Mouse (Mus musculus): ENCODE measurements around the gene Ankrd2. TPM values are rescaled to one million over a fixed set of nuclear protein-coding genes. Genes with fewer than 3 reads are reported as not detected.

Ankrd2 gene
- polyA plus RNA-seq, 1 experiment from 2014 or later, result not detected

GRCm38 (mm10) chr19:42058426-42058825 lies 22.6 kb downstream of the Ankrd2 start:
- no peaks in the 10 kb centered on the region for H3K36me3 ChIP-seq (ENCODE audit: control insufficient read depth, insufficient read depth, low read length)
- H3K9me3 ChIP-seq (ENCODE audit: control insufficient read depth, low read length), result no peaks in the 10 kb centered on the region
- WGBS, result 54% methylated on average over 7 of the region's 7 CpGs
- no peak overlapping the region for H3K4me2 ChIP-seq (replicated peaks; ENCODE audit: low read depth, low read length)
- H3K9ac ChIP-seq (ENCODE audit: low read depth, low read length), result no peak overlapping the region
- no peaks in the 10 kb centered on the region for H3K27me3 ChIP-seq (ENCODE audit: control insufficient read depth, insufficient read depth, low read length)
- no peak overlapping the region for H3K4me3 ChIP-seq (ENCODE audit: low read length)
- no peak for ATAC-seq (ENCODE audit: low FRiP score, low TSS enrichment)
- H3K27ac ChIP-seq (ENCODE audit: low read depth, low read length), result no peak overlapping the region
- H3K4me1 ChIP-seq (ENCODE audit: control insufficient read depth, insufficient read depth, low read length), result no peaks in the 10 kb centered on the region

GRCm38 (mm10) chr19:42061443-42061842 lies 25.6 kb downstream of the Ankrd2 start:
- H3K9me3 ChIP-seq (ENCODE audit: control insufficient read depth, low read length), result no peaks in the 10 kb centered on the region
- H3K36me3 ChIP-seq (ENCODE audit: control insufficient read depth, insufficient read depth, low read length), result no peaks in the 10 kb centered on the region
- no peaks in the 10 kb centered on the region for H3K4me1 ChIP-seq (ENCODE audit: control insufficient read depth, insufficient read depth, low read length)
- 88% methylated on average over 7 of the region's 7 CpGs for WGBS
- H3K4me3 ChIP-seq (ENCODE audit: low read length), result no peak overlapping the region
- no peaks in the 10 kb centered on the region for H3K27me3 ChIP-seq (ENCODE audit: control insufficient read depth, insufficient read depth, low read length)
- no peak overlapping the region for H3K9ac ChIP-seq (ENCODE audit: low read depth, low read length)
- H3K27ac ChIP-seq (ENCODE audit: low read depth, low read length), result no peak overlapping the region
- H3K4me2 ChIP-seq (replicated peaks; ENCODE audit: low read depth, low read length), result no peak overlapping the region
- ATAC-seq (ENCODE audit: low FRiP score, low TSS enrichment), result no peak

GRCm38 (mm10) chr19:42068441-42069240 lies 32.8 kb downstream of the Ankrd2 start:
- no peaks in the 10 kb centered on the region for H3K4me1 ChIP-seq (ENCODE audit: control insufficient read depth, insufficient read depth, low read length)
- 77% methylated on average over 11 of the region's 11 CpGs for WGBS
- H3K4me2 ChIP-seq (replicated peaks; ENCODE audit: low read depth, low read length), result no peak overlapping the region
- no peak overlapping the region for H3K9ac ChIP-seq (ENCODE audit: low read depth, low read length)
- no peaks in the 10 kb centered on the region for H3K9me3 ChIP-seq (ENCODE audit: control insufficient read depth, low read length)
- H3K36me3 ChIP-seq (ENCODE audit: control insufficient read depth, insufficient read depth, low read length), result no peaks in the 10 kb centered on the region
- H3K27ac ChIP-seq (ENCODE audit: low read depth, low read length), result no peak overlapping the region
- H3K4me3 ChIP-seq (ENCODE audit: low read length), result no peak overlapping the region
- H3K27me3 ChIP-seq (ENCODE audit: control insufficient read depth, insufficient read depth, low read length), result no peaks in the 10 kb centered on the region
- ATAC-seq (ENCODE audit: low FRiP score, low TSS enrichment), result no peak

GRCm38 (mm10) chr19:42069241-42069525 lies 33.4 kb downstream of the Ankrd2 start:
- no peak overlapping the region for H3K4me2 ChIP-seq (replicated peaks; ENCODE audit: low read depth, low read length)
- H3K9ac ChIP-seq (ENCODE audit: low read depth, low read length), result no peak overlapping the region
- H3K27ac ChIP-seq (ENCODE audit: low read depth, low read length), result no peak overlapping the region
- 64% methylated on average over 6 of the region's 6 CpGs for WGBS
- no peaks in the 10 kb centered on the region for H3K27me3 ChIP-seq (ENCODE audit: control insufficient read depth, insufficient read depth, low read length)
- ATAC-seq (ENCODE audit: low FRiP score, low TSS enrichment), result no peak
- H3K9me3 ChIP-seq (ENCODE audit: control insufficient read depth, low read length), result no peaks in the 10 kb centered on the region
- no peaks in the 10 kb centered on the region for H3K36me3 ChIP-seq (ENCODE audit: control insufficient read depth, insufficient read depth, low read length)
- H3K4me3 ChIP-seq (ENCODE audit: low read length), result no peak overlapping the region
- H3K4me1 ChIP-seq (ENCODE audit: control insufficient read depth, insufficient read depth, low read length), result no peaks in the 10 kb centered on the region

GRCm38 (mm10) chr19:42071221-42071620 lies 35.4 kb downstream of the Ankrd2 start:
- no peak overlapping the region for H3K27ac ChIP-seq (ENCODE audit: low read depth, low read length)
- WGBS, result 79% methylated on average over 7 of the region's 7 CpGs

GRCm38 (mm10) chr19:42071886-42072608 lies 36.2 kb downstream of the Ankrd2 start:
- Histone ChIP-seq H3K4me1 (ENCODE audit: control insufficient read depth, insufficient read depth, low read length) (no peaks in the 10 kb centered on the region), H3K4me3 (ENCODE audit: low read length) (no peak overlapping the region), H3K4me2 (replicated peaks; ENCODE audit: low read depth, low read length) (no peak overlapping the region), H3K36me3 (ENCODE audit: control insufficient read depth, insufficient read depth, low read length) (peaks cover 13% of the 10 kb centered on the region), H3K27me3 (ENCODE audit: control insufficient read depth, insufficient read depth, low read length) (no peaks in the 10 kb centered on the region), H3K9me3 (ENCODE audit: control insufficient read depth, low read length) (no peaks in the 10 kb centered on the region), H3K9ac (ENCODE audit: low read depth, low read length) (no peak overlapping the region), H3K27ac (ENCODE audit: low read depth, low read length) (no peak overlapping the region)
- WGBS, result 82% methylated on average over 15 of the region's 15 CpGs
- ATAC-seq (ENCODE audit: low FRiP score, low TSS enrichment), result no peak

More at GRCm38 (mm10) chr19:42071221-42071620, 35.4 kb downstream of the Ankrd2 start:
- H3K4me2 ChIP-seq (replicated peaks; ENCODE audit: low read depth, low read length), result no peak overlapping the region
- H3K4me1 ChIP-seq (ENCODE audit: control insufficient read depth, insufficient read depth, low read length), result no peaks in the 10 kb centered on the region
- no peak for ATAC-seq (ENCODE audit: low FRiP score, low TSS enrichment)
- H3K9ac ChIP-seq (ENCODE audit: low read depth, low read length), result no peak overlapping the region
- no peaks in the 10 kb centered on the region for H3K27me3 ChIP-seq (ENCODE audit: control insufficient read depth, insufficient read depth, low read length)
- no peak overlapping the region for H3K4me3 ChIP-seq (ENCODE audit: low read length)
- H3K36me3 ChIP-seq (ENCODE audit: control insufficient read depth, insufficient read depth, low read length), result peaks cover 10% of the 10 kb centered on the region
- no peaks in the 10 kb centered on the region for H3K9me3 ChIP-seq (ENCODE audit: control insufficient read depth, low read length)

- ATAC-seq (ENCODE audit: low FRiP score, low TSS enrichment), result no peak
Measured at GRCm38 (mm10) chr19:42072802-42073201, 37.0 kb downstream of the Ankrd2 start.

GRCm38 (mm10) chr19:42075051-42075450 lies 39.3 kb downstream of the Ankrd2 start:
- Histone ChIP-seq H3K4me1 (ENCODE audit: control insufficient read depth, insufficient read depth, low read length) (peaks cover 4% of the 10 kb centered on the region; the same call in 1 of the 2 replicates), H3K9me3 (ENCODE audit: control insufficient read depth, low read length) (no peaks in the 10 kb centered on the region), H3K4me3 (ENCODE audit: low read length) (no peak overlapping the region), H3K36me3 (ENCODE audit: control insufficient read depth, insufficient read depth, low read length) (peaks cover 13% of the 10 kb centered on the region), H3K27me3 (ENCODE audit: control insufficient read depth, insufficient read depth, low read length) (no peaks in the 10 kb centered on the region), H3K4me2 (replicated peaks; ENCODE audit: low read depth, low read length) (no peak overlapping the region), H3K9ac (ENCODE audit: low read depth, low read length) (no peak overlapping the region), H3K27ac (ENCODE audit: low read depth, low read length) (no peak overlapping the region)
- no peak for ATAC-seq (ENCODE audit: low FRiP score, low TSS enrichment)
- 92% methylated on average over 2 of the region's 2 CpGs for WGBS

More at GRCm38 (mm10) chr19:42072802-42073201, 37.0 kb downstream of the Ankrd2 start:
- no peaks in the 10 kb centered on the region for H3K9me3 ChIP-seq (ENCODE audit: control insufficient read depth, low read length)
- H3K9ac ChIP-seq (ENCODE audit: low read depth, low read length), result no peak overlapping the region
- WGBS, result 61% methylated on average over 7 of the region's 7 CpGs
- H3K27ac ChIP-seq (ENCODE audit: low read depth, low read length), result no peak overlapping the region
- H3K27me3 ChIP-seq (ENCODE audit: control insufficient read depth, insufficient read depth, low read length), result no peaks in the 10 kb centered on the region
- no peaks in the 10 kb centered on the region for H3K4me1 ChIP-seq (ENCODE audit: control insufficient read depth, insufficient read depth, low read length)
- no peak overlapping the region for H3K4me2 ChIP-seq (replicated peaks; ENCODE audit: low read depth, low read length)
- no peak overlapping the region for H3K4me3 ChIP-seq (ENCODE audit: low read length)
- peaks cover 13% of the 10 kb centered on the region for H3K36me3 ChIP-seq (ENCODE audit: control insufficient read depth, insufficient read depth, low read length)

- Histone ChIP-seq H3K4me2 (replicated peaks; ENCODE audit: low read depth, low read length) (no peak overlapping the region), H3K4me1 (ENCODE audit: control insufficient read depth, insufficient read depth, low read length) (peaks cover 4% of the 10 kb centered on the region; the same call in 1 of the 2 replicates), H3K4me3 (ENCODE audit: low read length) (no peak overlapping the region), H3K27me3 (ENCODE audit: control insufficient read depth, insufficient read depth, low read length) (no peaks in the 10 kb centered on the region), H3K9me3 (ENCODE audit: control insufficient read depth, low read length) (no peaks in the 10 kb centered on the region), H3K36me3 (ENCODE audit: control insufficient read depth, insufficient read depth, low read length) (peaks cover 13% of the 10 kb centered on the region), H3K27ac (ENCODE audit: low read depth, low read length) (no peak overlapping the region), H3K9ac (ENCODE audit: low read depth, low read length) (no peak overlapping the region)
- no peak for ATAC-seq (ENCODE audit: low FRiP score, low TSS enrichment)
- WGBS, result 86% methylated on average over 16 of the region's 16 CpGs
Measured at GRCm38 (mm10) chr19:42075992-42076391, 40.2 kb downstream of the Ankrd2 start.
